Mouse (Mus musculus) spleen, adult 18-20 months (tissue): ENCODE measurements around the gene Gdf10.

Experiments
- DNase-seq, 2 experiments: peaks; one replicate each; pipeline ENCODE4 v3.0.0; 2022; ENCODE audit warnings: mixed read lengths in 2 of 2

Gdf10 gene

DNA sequence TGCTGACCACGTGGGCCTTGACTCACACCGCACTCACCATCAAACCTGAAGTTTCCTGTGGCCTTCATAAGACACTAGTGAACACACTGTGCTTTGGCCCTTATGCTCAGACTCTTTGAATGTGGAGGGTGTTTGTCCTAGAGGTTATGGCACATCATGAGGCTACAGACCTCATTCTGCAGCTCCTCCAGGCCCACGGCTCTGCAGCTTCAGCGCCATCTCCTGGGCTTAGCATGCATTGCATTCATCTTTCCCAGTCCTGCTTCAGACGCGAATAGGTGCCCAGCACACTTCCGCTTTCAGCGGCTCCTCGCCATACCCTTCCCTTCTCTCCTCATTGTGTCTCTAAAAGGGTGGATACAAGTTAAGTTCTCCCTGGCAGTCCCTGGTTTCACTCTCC is 15.7 kb downstream of the Gdf10 start:
- no peak for DNase-seq

DNA sequence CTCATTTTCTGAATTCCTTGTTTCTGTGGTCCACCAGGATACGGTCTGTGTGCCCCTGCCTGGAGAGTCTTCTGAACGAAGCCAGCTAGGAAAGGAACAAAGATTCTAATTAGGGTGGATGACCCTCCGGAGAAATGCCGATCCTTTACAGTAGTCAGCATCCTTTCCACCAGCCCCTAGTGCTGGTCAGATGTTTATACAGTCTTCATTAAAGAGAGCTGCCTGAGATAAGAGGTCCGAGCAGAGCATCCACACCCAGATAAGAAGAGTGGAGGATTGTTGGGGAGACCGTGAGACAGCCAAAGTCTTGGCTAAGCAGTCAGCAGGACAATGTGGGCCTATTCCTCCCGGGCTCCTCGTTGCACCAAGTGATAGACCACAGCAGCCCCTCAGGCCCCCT is 17.4 kb downstream of the Gdf10 start, which contains the start of gene Gdf2:
Gdf2 (plus strand) TSS at position 301 of the 400 bp plus-strand sequence.
- no peak for DNase-seq

DNA sequence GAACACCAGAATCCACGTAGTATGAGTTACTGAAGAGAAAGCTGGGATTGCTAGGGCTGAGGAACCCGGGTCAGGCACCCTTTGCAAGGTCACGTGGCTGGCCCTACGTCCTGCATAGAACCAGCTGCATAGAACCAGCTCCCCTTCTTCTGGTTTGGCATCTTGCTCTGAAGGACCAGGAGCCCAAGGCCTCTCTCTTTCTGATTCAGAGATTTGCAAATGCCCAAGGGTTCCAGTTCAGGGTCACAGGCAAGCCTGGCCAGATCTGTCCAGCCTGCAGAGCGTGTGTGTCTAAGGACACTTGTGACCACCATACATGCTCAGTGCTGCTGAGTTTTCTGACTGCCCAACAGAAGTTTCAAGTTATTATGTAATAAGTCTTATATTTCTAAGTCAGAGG is 18.8 kb downstream of the Gdf10 start:
- DNase-seq, result no peak

DNA sequence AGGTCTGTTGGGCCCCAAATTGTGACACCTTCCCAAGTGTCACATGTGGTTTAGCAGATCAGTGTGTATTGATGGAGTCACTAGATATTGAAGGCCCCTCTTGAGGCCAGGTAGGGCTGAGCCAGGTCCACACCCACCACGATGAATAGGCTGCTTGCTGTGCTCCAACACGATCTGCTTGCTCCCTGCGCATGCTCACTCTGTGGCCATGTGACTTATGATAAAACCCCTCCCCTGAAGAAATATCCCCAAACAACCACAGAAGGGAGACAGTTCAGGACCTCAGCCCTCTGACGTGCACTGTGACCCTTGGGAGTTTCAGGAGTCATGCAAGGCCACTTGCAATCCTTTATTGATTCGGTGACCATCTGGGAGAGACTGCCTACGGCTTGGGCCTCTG is 22.7 kb downstream of the Gdf10 start:
- no peak for DNase-seq

DNA sequence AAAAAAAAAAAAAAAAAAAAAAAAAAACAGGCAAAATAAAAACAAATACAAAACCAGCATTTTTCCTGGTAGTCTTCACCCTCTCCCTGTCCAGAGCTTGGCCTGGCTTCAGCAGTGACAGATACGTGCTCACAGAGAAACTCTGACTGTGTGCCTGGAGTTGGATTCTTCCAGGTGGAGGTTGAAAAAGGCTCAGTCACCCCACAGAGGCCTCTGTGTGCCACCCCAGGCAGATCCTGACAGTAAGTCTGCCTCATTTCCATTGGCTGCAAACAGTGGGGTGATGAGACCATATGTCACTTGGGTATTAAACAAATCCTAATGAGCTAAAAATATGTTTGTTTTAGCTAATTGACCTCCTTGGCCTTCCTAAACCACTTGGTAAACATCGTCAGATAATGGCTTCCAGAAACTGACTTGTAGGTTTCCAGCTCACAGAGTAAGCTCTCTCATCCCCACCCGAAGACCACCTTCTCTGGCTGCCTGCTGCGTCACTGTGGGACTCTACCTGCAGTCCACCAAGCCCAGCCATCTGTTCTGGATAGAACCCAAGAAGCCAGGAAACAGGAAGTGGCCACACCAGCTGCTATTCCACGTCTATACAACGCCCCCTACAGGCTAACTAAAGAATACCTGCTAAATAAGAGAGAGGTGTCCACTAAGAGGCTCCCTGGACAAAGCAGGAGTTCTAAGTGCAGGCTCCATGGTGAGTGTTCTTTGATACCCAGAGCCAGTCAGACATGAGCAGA is 29.0 kb downstream of the Gdf10 start:
- DNase-seq, result no peak

DNA sequence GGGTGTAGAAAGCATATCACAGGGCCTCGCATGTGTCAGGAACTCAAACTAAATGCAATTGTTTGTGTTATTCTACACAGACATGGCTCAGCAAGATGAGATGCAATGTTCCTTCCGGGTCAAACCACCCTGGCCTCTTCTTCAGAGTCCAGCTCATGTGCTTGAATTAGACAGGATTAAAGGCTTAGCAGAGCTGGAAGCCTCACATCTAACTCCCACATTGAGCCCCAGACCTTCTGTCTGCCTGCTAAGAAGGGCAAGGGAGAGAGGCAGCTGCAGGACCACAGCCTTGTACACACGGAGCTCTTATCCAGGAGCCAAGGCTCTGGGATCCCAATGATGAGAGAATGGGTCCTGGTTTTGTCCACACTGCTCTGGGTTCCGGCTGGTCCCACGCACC is 30.4 kb downstream of the Gdf10 start, which contains the start of gene Rbp3:
Rbp3 (plus strand) TSS at position 243 of the 400 bp plus-strand sequence.
- no peak for DNase-seq

DNA sequence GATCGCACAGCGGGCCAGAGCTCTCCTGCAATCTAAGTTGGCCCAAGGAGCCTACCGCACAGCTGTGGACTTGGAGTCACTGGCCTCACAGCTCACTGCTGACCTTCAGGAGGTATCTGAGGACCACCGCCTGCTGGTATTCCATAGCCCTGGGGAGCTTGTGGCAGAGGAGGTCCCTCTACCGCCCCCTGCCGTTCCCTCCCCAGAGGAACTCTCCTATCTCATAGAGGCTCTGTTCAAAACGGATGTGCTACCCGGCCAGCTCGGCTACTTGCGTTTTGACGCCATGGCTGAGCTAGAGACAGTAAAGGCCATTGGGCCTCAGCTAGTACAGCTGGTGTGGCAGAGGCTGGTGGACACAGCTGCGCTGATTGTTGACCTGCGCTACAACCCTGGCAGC is 32.7 kb downstream of the Gdf10 start:
- no peak for DNase-seq

DNA sequence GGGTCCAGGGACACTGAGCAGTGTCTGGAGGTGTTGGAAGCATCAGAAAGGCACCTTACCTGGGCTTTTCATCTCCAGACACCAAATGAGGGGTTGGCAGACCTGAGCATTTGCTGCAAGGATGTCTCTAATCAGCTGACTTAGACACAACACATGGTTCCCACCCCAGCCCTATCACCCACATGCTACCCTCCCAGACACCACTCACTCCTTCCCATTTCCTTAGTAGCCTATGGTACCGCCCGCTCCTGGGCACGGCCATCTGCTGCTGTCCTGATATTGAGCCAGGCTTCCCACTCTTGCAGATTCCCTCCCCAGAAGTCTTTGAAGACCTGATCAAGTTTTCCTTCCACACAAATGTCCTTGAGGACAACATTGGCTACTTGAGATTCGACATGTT is 34.8 kb downstream of the Gdf10 start:
- no peak for DNase-seq

DNA sequence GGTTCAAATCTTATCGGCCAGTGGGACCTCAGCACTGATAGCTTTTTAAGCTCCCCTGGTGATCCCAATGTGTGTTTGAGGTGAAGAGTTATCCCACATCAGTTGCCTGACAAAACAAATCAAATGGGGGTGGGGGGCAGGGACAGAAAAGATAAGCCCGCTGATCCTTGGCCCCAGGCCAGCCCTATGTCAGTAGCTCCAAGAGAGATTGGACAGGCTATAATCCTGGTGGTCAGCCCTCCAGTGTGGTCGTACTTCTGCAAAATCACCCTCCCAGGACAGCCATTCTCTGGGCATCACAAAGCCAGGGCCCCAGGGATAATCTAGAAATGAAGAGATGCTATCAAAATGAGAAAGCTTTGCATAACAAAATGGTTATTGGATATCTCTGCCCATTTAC is 35.5 kb downstream of the Gdf10 start:
- DNase-seq, result no peak

DNA sequence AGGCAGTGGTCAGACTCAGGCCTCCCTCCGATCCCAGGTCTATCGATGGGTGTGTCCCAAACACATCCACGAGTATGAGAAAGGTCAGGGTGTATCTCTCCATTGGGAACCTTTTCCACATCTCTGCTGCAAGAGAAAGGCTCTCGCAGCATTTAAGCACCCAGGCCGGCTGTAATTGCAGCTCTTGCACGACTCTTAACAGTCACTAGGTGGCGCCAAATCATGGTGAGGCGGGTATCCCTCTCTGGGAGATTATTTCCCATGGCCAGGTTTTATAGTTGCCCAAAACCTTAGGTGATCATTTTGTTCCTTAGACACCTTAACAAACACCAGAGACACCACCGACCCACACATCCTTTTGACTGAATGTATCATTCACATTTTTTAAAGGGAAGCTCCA is 36.0 kb downstream of the Gdf10 start:
- DNase-seq, result no peak

DNA sequence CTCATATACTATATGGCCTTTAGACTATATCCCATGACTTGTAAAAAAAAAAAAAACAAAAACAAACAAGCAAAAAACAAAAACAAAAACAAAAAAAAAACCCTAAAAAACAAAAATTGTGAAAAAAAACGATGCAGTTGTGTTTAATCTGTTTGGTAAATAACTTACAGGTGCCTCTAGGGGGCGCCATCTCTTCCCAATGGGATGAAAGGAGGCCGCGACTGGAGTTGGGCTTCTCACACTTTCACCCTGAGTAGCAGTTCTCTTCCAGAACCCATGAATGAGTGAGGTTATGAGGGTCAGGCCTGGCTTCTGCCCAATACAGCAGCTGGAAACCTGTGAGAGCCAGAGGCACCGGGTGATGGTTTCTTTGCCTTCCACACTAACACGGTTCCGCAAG is 42.3 kb downstream of the Gdf10 start:
- DNase-seq, result no peak

DNA sequence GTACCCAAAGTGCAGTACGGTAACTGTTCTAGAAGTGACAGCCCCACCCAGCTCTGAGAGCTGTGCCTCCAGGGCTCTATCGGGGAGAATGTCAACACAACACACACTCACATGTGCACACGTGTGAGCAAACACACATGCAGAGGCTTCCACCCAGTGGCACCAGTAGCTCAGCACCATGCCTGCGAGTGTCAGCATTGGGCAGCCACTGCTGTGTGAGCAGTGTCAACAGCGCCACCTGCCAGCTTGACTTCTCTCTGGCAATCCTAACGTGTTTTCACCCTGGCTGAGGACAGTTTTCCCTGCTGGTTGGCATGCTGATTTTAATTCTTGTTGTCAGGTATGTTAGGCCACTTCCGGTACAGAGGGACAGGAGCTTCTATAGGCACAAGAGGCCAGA is 49.3 kb downstream of the Gdf10 start:
- DNase-seq, result no peak

DNA sequence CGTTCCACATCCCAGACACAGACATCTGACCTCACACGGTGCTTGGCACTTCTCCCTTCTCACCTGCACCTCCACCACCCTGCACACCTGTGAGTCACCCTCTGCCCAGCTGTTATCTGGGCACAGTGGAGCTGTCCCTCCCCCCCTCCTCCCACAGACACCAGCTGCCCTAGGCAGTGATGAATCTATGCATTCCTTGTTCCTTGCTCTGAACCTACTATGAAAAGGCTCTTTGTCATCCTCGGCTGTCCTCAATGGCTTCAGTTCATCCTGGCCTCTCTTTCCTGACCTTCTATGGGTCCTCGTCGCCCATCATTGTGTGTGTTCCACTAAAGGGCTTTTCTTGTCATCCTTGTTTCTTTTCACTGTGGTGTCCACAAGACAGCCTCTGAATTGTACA is 51.4 kb downstream of the Gdf10 start:
- no peak for DNase-seq

DNA sequence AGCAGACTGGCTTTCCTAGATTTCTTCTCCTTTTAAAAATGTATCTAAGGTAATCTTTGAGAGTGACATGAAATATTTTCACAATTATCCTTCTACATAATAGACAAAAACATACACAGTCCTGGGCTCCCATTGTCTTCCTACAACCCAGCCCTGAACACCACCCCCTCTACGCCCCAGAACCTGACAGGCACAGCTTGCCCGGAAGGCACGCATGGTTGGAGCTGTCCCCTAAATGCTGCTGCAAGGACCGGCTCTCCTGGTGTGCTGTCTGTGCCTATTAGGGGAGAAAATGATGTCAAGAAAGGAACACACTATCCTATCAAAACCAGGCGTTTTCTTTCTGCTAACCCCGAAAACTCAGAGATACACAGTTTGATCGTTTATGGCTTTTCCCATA is 54.4 kb downstream of the Gdf10 start:
- DNase-seq, result no peak

DNA sequence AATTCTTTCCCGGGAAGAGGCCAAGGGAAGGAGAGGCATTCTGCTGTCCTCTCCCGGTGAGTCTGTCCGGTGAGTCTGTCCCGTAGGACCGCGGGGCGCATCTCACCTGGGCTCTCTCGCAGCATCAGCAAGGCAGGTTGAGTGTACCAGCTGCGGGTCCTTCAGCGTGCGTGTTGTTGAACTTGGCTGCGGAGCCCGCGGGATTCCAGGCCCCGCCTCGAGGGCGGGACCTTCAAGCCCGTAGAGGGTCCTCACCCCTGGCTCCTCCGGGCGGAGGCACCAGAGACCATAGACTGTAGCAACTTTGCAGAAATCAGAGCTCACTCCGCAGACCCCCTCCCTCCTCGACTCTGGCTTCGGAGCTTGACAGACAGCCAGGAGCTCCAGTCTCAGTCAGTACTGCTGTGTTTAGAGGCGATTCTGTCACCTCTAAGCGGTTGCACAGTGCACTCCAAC is 55.2 kb downstream of the Gdf10 start, which contains the start of gene Zfp488:
Zfp488 (minus strand) TSS at position 161 of the 456 bp plus-strand sequence.
- DNase-seq, result no peak
